Mouse (Mus musculus) heart, adult 2 months (tissue): Measurements from ENCODE around the gene Ttc3. TPM values are rescaled to one million over a fixed set of nuclear protein-coding genes. Genes with fewer than 3 reads are reported as not detected.

Source experiments
- DNase-seq, 2 experiments: peaks; one replicate each; pipeline ENCODE4 v3.0.0; 2021
- H3K27ac ChIP-seq: fragments of 200-600 bp; 2 replicates; pipeline ENCODE4 v1.8.1; 2022
- H3K27me3 ChIP-seq: fragments of 200-500 bp; 2 replicates; pipeline ENCODE4 v1.6.1; 2012; ENCODE audit warnings: mild to moderate bottlenecking, low read length, inconsistent platforms, mixed read lengths; ENCODE audit not compliant: control insufficient read depth, insufficient read depth
- H3K36me3 ChIP-seq: fragments of 200-500 bp; 2 replicates; pipeline ENCODE4 v1.6.1; 2012; ENCODE audit warnings: low read length, inconsistent platforms; ENCODE audit not compliant: control insufficient read depth, insufficient read depth
- H3K4me1 ChIP-seq: fragments of 200-500 bp; 2 replicates; pipeline ENCODE4 v1.6.1; 2011; ENCODE audit warnings: low read length; ENCODE audit not compliant: control insufficient read depth, insufficient read depth
- H3K4me3 ChIP-seq: fragments of 200-600 bp; 2 replicates; pipeline ENCODE4 v1.8.1; 2022
- H3K79me2 ChIP-seq: fragments of 200-500 bp; replicated peaks from 2 replicates; pipeline ENCODE4 v1.6.1; 2012; ENCODE audit warnings: mild to moderate bottlenecking, inconsistent platforms, low read length, moderate library complexity, mixed read lengths; ENCODE audit not compliant: control insufficient read depth, insufficient read depth
- H3K9ac ChIP-seq: fragments of 200-500 bp; 2 replicates; pipeline ENCODE4 v1.6.1; 2012; ENCODE audit warnings: low read depth, mild to moderate bottlenecking, control low read depth, inconsistent platforms, low read length, mixed read lengths
- CTCF ChIP-seq: fragments of 200-600 bp; IDR thresholded peaks from 2 replicates; pipeline ENCODE4 v1.8.1; 2022; ENCODE audit warnings: antibody characterized with exemption, mild to moderate bottlenecking, moderate library complexity
- EP300 ChIP-seq: fragments of 200-500 bp; IDR thresholded peaks from 2 replicates; pipeline ENCODE4 v1.6.1; 2011; ENCODE audit warnings: low read depth, low read length, control low read depth; ENCODE audit not compliant: insufficient read depth
- POLR2A ChIP-seq: fragments of 200-500 bp; IDR thresholded peaks from 2 replicates; pipeline ENCODE4 v1.6.1; 2011; ENCODE audit warnings: mild to moderate bottlenecking, low read depth, low read length, control low read depth; ENCODE audit not compliant: insufficient read depth
- WGBS: fragments of 180-500 bp; shearing (Covaris S2); methylation state at CpG from one replicate; pipeline ENCODE4 v1.1.7; 2018; 5-methylcytosine and 5-hydroxymethylcytosine counted together
- intact Hi-C: fragments of 180-260 bp; cut with DNase I; formaldehyde crosslinking; loops from one replicate; pipeline ENCODE4 v1.15.1; 2025
- polyA plus RNA-seq: library from polyadenylated mRNA; depleted of rRNA; stranded (reverse); fragments of >200 nt; gene quantifications from 2 replicates; pipeline ENCODE4 v1.2.3, GENCODE M21; 2012
- total RNA-seq, 2 experiments: library from RNA; stranded (reverse); gene quantifications; 2 replicates each; pipeline ENCODE4 v1.2.3; 2021

The Ttc3 gene
- total and polyA plus RNA-seq, 3 experiments = 26.0 to 85.5 (median 77.6) TPM

- Histone ChIP-seq H3K27ac (no peak overlapping the region), H3K4me1 (no peaks in the 10 kb centered on the region), H3K9ac (no peak overlapping the region), H3K4me3 (no peak overlapping the region), H3K27me3 (no peaks in the 10 kb centered on the region), H3K36me3 (no peaks in the 10 kb centered on the region), H3K79me2 (no peaks in the 10 kb centered on the region)
- TF ChIP-seq POLR2A (no peak), CTCF (no peak), EP300 (no peak)
- no peak for DNase-seq
- 72% methylated on average over 11 of the region's 11 CpGs for WGBS
- intact Hi-C loops = no loop called here
Measured at GRCm38 (mm10) chr16:94356776-94357494, 13.5 kb upstream of the Ttc3 start.

- no peaks in the 10 kb centered on the region for H3K79me2 ChIP-seq
- no peaks in the 10 kb centered on the region for H3K4me1 ChIP-seq
- 71% methylated on average over 3 of the region's 3 CpGs for WGBS
- H3K4me3 ChIP-seq = no peak overlapping the region
- H3K27me3 ChIP-seq = no peaks in the 10 kb centered on the region
- intact Hi-C loops = no loop called here
- no peaks in the 10 kb centered on the region for H3K36me3 ChIP-seq
- DNase-seq = no peak
- no peak for TF ChIP-seq EP300
- no peak for TF ChIP-seq POLR2A
- no peak for TF ChIP-seq CTCF
- no peak overlapping the region for H3K27ac ChIP-seq
- no peak overlapping the region for H3K9ac ChIP-seq
Measured at GRCm38 (mm10) chr16:94358091-94358490, 12.3 kb upstream of the Ttc3 start.

- H3K4me3 ChIP-seq = no peak overlapping the region
- H3K9ac ChIP-seq = no peak overlapping the region
- H3K4me1 ChIP-seq = no peaks in the 10 kb centered on the region
- no peaks in the 10 kb centered on the region for H3K27me3 ChIP-seq
- intact Hi-C loops = no loop called here
- no peak overlapping the region for H3K27ac ChIP-seq
- no peak for TF ChIP-seq EP300
- TF ChIP-seq CTCF = no peak
- no peak for TF ChIP-seq POLR2A
- WGBS = 80% methylated on average over 13 of the region's 13 CpGs
- no peaks in the 10 kb centered on the region; the same call in 1 of the 2 replicates for H3K36me3 ChIP-seq
- no peak for DNase-seq
- no peaks in the 10 kb centered on the region for H3K79me2 ChIP-seq
Measured at GRCm38 (mm10) chr16:94360578-94361350, 9.7 kb upstream of the Ttc3 start.

GRCm38 (mm10) chr16:94362174-94362873, 8.1 kb upstream of the Ttc3 start:
- Histone ChIP-seq H3K4me1 (no peaks in the 10 kb centered on the region), H3K4me3 (no peak overlapping the region), H3K79me2 (no peaks in the 10 kb centered on the region), H3K36me3 (no peaks in the 10 kb centered on the region; the same call in 1 of the 2 replicates), H3K27me3 (no peaks in the 10 kb centered on the region), H3K27ac (no peak overlapping the region), H3K9ac (no peak overlapping the region)
- peak; percentile 33 to 58 for DNase-seq
- no peak for TF ChIP-seq EP300
- TF ChIP-seq CTCF = no peak
- no peak for TF ChIP-seq POLR2A
- WGBS = 32% methylated on average over 10 of the region's 10 CpGs
- intact Hi-C loops = no loop called here

GRCm38 (mm10) chr16:94363814-94364213, 6.6 kb upstream of the Ttc3 start:
- TF ChIP-seq POLR2A (no peak), EP300 (no peak), CTCF (no peak)
- Histone ChIP-seq H3K36me3 (no peaks in the 10 kb centered on the region; the same call in 1 of the 2 replicates), H3K4me1 (no peaks in the 10 kb centered on the region), H3K79me2 (no peaks in the 10 kb centered on the region), H3K27ac (no peak overlapping the region), H3K9ac (no peak overlapping the region), H3K27me3 (no peaks in the 10 kb centered on the region), H3K4me3 (no peak overlapping the region)
- intact Hi-C loops = no loop called here
- DNase-seq = no peak
- WGBS = 92% methylated on average over 4 of the region's 4 CpGs

- H3K9ac ChIP-seq = no peak overlapping the region
- H3K27me3 ChIP-seq = no peaks in the 10 kb centered on the region
- WGBS = 80% methylated on average over 3 of the region's 3 CpGs
- H3K4me3 ChIP-seq = no peak overlapping the region
- H3K79me2 ChIP-seq = no peaks in the 10 kb centered on the region
- intact Hi-C loops = no loop called here
- peaks cover 4% of the 10 kb centered on the region for H3K4me1 ChIP-seq
- H3K36me3 ChIP-seq = peaks cover 6% of the 10 kb centered on the region
- DNase-seq = no peak
- TF ChIP-seq CTCF (no peak), POLR2A (no peak), EP300 (no peak)
- no peak overlapping the region for H3K27ac ChIP-seq
Measured at GRCm38 (mm10) chr16:94365435-94365834, 5.0 kb upstream of the Ttc3 start.
